Mouse (Mus musculus): ENCODE results near the gene Gm3629. TPM values are rescaled to one million over a fixed set of nuclear protein-coding genes. Genes with fewer than 3 reads are reported as not detected.

Gm3629 gene
- not detected for polyA plus RNA-seq (2014; fragmentation: Illumina TruSeq; extraction: RNeasy Lipid Tissue Mini Kit (QIAGEN cat#74804); ENCODE audit: low read depth, low replicate concordance)

DNA sequence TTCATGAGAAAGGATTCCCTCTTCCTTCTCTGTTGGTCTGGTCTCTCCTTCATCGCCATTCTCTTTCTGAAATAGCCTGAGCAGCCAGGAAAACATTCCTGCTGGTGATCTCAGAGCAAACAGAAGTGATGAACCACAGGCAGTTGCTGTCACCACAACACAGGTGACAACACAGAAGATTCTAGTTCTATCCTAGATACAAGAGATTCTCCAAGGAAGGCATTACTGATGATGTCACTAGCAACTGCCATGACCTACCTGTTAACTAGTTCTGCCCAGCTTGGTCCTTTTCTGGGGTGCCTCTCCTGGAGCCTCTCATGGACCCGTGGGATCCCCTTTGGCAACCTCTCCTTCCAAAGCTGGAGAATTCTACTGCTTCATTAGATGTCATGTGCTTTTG is at the start of gene Gm3629:
TSS of gene Gm3629 (minus strand) at position 101 of the 400 bp plus-strand sequence.

DNA sequence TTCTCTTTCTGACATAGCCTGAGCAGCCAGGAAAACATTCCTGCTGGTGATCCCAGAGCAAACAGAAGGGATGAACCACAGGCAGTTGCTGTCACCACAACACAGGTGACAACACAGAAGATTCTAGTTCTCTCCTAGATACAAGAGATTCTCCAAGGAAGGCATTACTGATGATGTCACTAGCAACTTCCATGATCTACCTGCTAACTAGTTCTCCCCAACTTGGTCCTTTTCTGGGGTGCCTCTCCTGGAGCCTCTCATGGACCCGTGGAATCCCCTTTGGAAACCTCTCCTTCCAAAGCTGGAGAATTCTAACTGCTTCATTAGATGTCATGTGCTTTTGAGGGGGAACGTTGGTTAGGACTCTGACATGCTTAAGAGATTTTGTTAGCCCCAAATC is 31.9 kb upstream of the Gm3629 start, which contains the start of gene Gm3460:
TSS of gene Gm3460 (minus strand) at position 101 of the 400 bp plus-strand sequence.

DNA sequence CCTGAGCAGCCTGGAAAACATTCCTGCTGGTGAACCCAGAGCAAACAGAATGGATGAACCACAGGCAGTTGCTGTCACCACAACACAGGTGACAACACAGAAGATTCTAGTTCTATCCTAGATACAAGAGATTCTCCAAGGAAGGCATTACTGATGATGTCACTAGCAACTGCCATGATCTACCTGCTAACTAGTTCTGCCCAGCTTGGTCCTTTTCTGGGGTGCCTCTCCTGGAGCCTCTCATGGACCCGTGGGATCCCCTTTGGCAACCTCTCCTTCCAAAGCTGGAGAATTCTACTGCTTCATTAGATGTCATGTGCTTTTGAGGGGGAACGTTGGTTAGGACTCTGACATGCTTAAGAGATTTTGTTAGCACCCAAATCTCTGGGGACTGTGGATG is 53.2 kb downstream of the Gm3629 start, which contains the start of gene Gm8356:
TSS of gene Gm8356 (minus strand) at position 101 of the 400 bp plus-strand sequence.

Other genes starting within 250 kb of the Gm3629 start
- not detected for gene Gm3618, start 246.9 kb downstream of the Gm3629 start, polyA plus RNA-seq (2014; fragmentation: Illumina TruSeq; extraction: RNeasy Lipid Tissue Mini Kit (QIAGEN cat#74804); ENCODE audit: low read depth, low replicate concordance)
- gene Gm16440, start 200.3 kb downstream of the Gm3629 start, polyA plus RNA-seq (2014; fragmentation: Illumina TruSeq; extraction: RNeasy Lipid Tissue Mini Kit (QIAGEN cat#74804); ENCODE audit: low read depth, low replicate concordance), result not detected
- not detected for gene Gm3591, start 178.1 kb downstream of the Gm3629 start, polyA plus RNA-seq (2014; fragmentation: Illumina TruSeq; extraction: RNeasy Lipid Tissue Mini Kit (QIAGEN cat#74804); ENCODE audit: low read depth, low replicate concordance)
- gene Gm3594, start 146.0 kb downstream of the Gm3629 start, polyA plus RNA-seq (2014; fragmentation: Illumina TruSeq; extraction: RNeasy Lipid Tissue Mini Kit (QIAGEN cat#74804); ENCODE audit: low read depth, low replicate concordance), result not detected
- not detected for gene Gm8356, start 53.3 kb downstream of the Gm3629 start, polyA plus RNA-seq (2014; fragmentation: Illumina TruSeq; extraction: RNeasy Lipid Tissue Mini Kit (QIAGEN cat#74804); ENCODE audit: low read depth, low replicate concordance)
- gene Gm3460, start 31.8 kb upstream of the Gm3629 start, polyA plus RNA-seq (2014; fragmentation: Illumina TruSeq; extraction: RNeasy Lipid Tissue Mini Kit (QIAGEN cat#74804); ENCODE audit: low read depth, low replicate concordance), result not detected
- not detected for gene Gm10251, start 93.6 kb upstream of the Gm3629 start, polyA plus RNA-seq (2014; fragmentation: Illumina TruSeq; extraction: RNeasy Lipid Tissue Mini Kit (QIAGEN cat#74804); ENCODE audit: low read depth, low replicate concordance)
- gene Gm8050, start 129.6 kb upstream of the Gm3629 start, polyA plus RNA-seq (2014; fragmentation: Illumina TruSeq; extraction: RNeasy Lipid Tissue Mini Kit (QIAGEN cat#74804); ENCODE audit: low read depth, low replicate concordance), result not detected
- gene Gm3636, start 151.7 kb upstream of the Gm3629 start, polyA plus RNA-seq (2014; fragmentation: Illumina TruSeq; extraction: RNeasy Lipid Tissue Mini Kit (QIAGEN cat#74804); ENCODE audit: low read depth, low replicate concordance), result not detected
- not detected for gene Gm8362, start 183.8 kb upstream of the Gm3629 start, polyA plus RNA-seq (2014; fragmentation: Illumina TruSeq; extraction: RNeasy Lipid Tissue Mini Kit (QIAGEN cat#74804); ENCODE audit: low read depth, low replicate concordance)
- gene Gm3642, start 249.7 kb upstream of the Gm3629 start, polyA plus RNA-seq (2014; fragmentation: Illumina TruSeq; extraction: RNeasy Lipid Tissue Mini Kit (QIAGEN cat#74804); ENCODE audit: low read depth, low replicate concordance), result not detected

All from liver, adult 10 weeks (tissue).